Mouse (Mus musculus) forebrain, embryonic 11.5 days (tissue): Measurements from ENCODE around the gene Vcam1. TPM values are rescaled to one million over a fixed set of nuclear protein-coding genes. Genes with fewer than 3 reads are reported as not detected.

Experiments used
- ATAC-seq: fragments of 200-750 bp; cut with Nextera tagmentation; replicated peaks from 2 replicates; pipeline ENCODE4 v1.8.0; 2017; ENCODE audit warnings: moderate TSS enrichment; ENCODE audit not compliant: low FRiP score
- DNase-seq: peaks from one replicate; pipeline ENCODE4 v3.0.0-alpha.2; 2017; ENCODE audit warnings: low spot score
- H3K27ac ChIP-seq: fragments of 300-500 bp; sonication (generic); 2 replicates; pipeline ENCODE4 v1.5.1; 2014; ENCODE audit warnings: low read depth, low read length
- H3K27me3 ChIP-seq: fragments of 300-500 bp; sonication (generic); 2 replicates; pipeline ENCODE4 v1.6.1; 2014; ENCODE audit warnings: mild to moderate bottlenecking, low read length, mixed read lengths; ENCODE audit not compliant: control insufficient read depth, insufficient read depth
- H3K36me3 ChIP-seq: fragments of 300-500 bp; sonication (generic); 2 replicates; pipeline ENCODE4 v1.6.1; 2014; ENCODE audit warnings: mild to moderate bottlenecking, low read length, moderate library complexity, mixed read lengths; ENCODE audit not compliant: control insufficient read depth, insufficient read depth
- H3K4me1 ChIP-seq: fragments of 300-500 bp; sonication (generic); replicated peaks from 2 replicates; pipeline ENCODE4 v1.6.1; 2014; ENCODE audit warnings: low read length, mixed read lengths; ENCODE audit not compliant: control insufficient read depth, insufficient read depth
- H3K4me2 ChIP-seq: fragments of 300-500 bp; sonication (generic); 2 replicates; pipeline ENCODE4 v1.6.1; 2014; ENCODE audit warnings: low read depth, mild to moderate bottlenecking, low read length, moderate library complexity, mixed read lengths; ENCODE audit not compliant: severe bottlenecking
- H3K4me3 ChIP-seq: fragments of 300-500 bp; sonication (generic); 2 replicates; pipeline ENCODE4 v1.5.1; 2014; ENCODE audit warnings: low read depth, low read length
- H3K9ac ChIP-seq: fragments of 300-500 bp; sonication (generic); 2 replicates; pipeline ENCODE4 v1.6.1; 2014; ENCODE audit warnings: low read length
- H3K9me3 ChIP-seq: fragments of 300-500 bp; sonication (generic); 2 replicates; pipeline ENCODE4 v1.6.1; 2016; ENCODE audit warnings: low read length, mixed read lengths; ENCODE audit not compliant: control insufficient read depth
- WGBS: fragments of 180-500 bp; shearing (Covaris S2); extraction: QIAGEN DNeasy Blood & Tissue Kit; methylation state at CpG from one replicate; pipeline ENCODE4 v1.1.7; 2014; 5-methylcytosine and 5-hydroxymethylcytosine counted together
- polyA plus RNA-seq: library from polyadenylated mRNA; unstranded; fragments of >200 nt; fragmentation: Nextera tagmentation; extraction: Ambion mirVana; gene quantifications from 2 replicates; pipeline ENCODE4 v1.2.1, GENCODE M21; 2014

The Vcam1 gene
- polyA plus RNA-seq, result 36.5 and 39.5 TPM in 2 replicates

DNA sequence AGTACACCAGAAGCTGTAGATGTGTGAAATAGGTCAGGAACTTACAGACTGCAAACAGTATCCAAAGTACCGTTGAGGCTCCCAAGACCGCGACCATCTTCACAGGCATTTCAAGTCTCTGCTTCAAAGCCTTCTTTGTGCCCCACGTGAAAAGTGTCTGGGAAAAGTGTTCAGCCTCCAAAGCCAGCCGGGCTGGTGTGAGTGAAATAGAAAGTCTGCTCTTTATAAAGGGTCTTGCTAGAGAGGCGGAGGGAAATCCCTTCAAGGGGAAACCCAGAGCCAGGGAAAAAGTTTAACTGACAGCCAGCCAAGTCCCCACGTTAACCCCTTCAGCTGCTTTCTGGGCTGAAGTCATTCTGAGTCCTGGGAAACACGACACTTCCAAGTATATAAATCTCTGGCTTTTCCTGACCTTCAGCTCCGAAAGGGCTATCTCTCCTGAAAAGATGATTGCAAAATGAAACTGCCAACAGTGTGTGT is at the start of gene Vcam1:
Gene Vcam1 (minus strand): TSS at position 430 of the 480 bp plus-strand sequence.
- H3K27me3 ChIP-seq, result no peaks in the 10 kb centered on the region; the same call in 1 of the 2 replicates
- peak within 1 kb of the TSS; percentile 23 for H3K4me3 ChIP-seq
- H3K9me3 ChIP-seq, result no peaks in the 10 kb centered on the region
- H3K4me2 ChIP-seq, result peak within 1 kb of the TSS; percentile 49
- peak within 1 kb of the TSS; percentile 37; the same call in 1 of the 2 replicates for H3K9ac ChIP-seq
- WGBS, result under 1% methylated on average over 9 of the region's 9 CpGs
- H3K36me3 ChIP-seq, result no peaks in the 10 kb centered on the region
- peak; percentile 72 for DNase-seq
- H3K27ac ChIP-seq, result peak within 1 kb of the TSS; percentile 74
- ATAC-seq, result peak; percentile 86
- H3K4me1 ChIP-seq, result peaks cover 10% of the 10 kb centered on the region

DNA sequence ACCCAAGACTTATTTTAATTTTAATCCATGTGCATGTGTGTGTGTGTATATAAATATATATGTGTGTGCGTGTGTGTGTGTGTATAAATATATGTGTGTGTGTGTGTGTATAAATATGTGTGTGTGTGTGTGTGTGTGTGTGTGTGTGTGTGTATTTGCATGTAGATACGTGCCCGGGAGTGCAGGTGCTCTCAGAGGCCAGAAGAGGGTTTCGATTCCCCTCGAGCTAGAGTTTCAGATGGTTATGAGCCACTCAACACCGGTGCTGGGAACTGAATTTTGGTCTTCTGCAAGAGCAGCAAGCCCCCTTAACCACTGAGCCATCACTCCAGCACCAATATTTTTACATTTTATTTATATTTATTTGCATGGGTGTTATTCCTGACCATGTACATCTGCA is 45.6 kb upstream of the Vcam1 start:
- no peak for ATAC-seq
- Histone ChIP-seq H3K4me3 (no peak overlapping the region), H3K36me3 (no peaks in the 10 kb centered on the region)

DNA sequence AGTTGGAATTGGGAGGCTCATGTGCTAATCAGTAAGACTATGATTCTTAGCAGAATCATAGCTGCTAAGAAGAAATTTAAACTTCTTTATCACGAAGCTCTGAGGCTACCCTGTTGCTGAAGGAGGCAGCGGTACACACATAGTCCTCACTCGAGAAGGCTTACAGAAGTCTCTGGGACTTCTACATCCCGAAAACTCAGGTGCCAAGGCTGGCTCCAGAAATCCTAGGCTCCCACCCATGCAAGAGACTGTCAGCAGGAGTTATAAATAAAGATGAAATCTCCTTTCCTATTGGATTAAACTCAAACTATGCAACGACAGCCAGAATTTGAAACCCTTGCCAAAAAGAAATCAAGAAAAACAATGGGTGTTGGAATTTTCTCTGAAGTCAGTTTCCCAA is 42.0 kb upstream of the Vcam1 start:
- Histone ChIP-seq H3K9ac (no peak overlapping the region), H3K4me2 (no peak overlapping the region), H3K27ac (no peak overlapping the region), H3K4me3 (no peak overlapping the region), H3K9me3 (no peaks in the 10 kb centered on the region), H3K4me1 (no peaks in the 10 kb centered on the region), H3K36me3 (no peaks in the 10 kb centered on the region), H3K27me3 (no peaks in the 10 kb centered on the region)
- DNase-seq (no peak), ATAC-seq (no peak)
- WGBS, result 89% methylated on average over 5 of the region's 5 CpGs

More for the DNA sequence above, 45.6 kb upstream of the Vcam1 start:
- H3K4me2 ChIP-seq, result no peak overlapping the region
- H3K27me3 ChIP-seq, result no peaks in the 10 kb centered on the region
- DNase-seq, result no peak
- H3K9me3 ChIP-seq, result no peaks in the 10 kb centered on the region
- WGBS, result 93% methylated on average over 6 of the region's 6 CpGs
- H3K27ac ChIP-seq, result no peak overlapping the region
- H3K9ac ChIP-seq, result no peak overlapping the region
- no peaks in the 10 kb centered on the region for H3K4me1 ChIP-seq

DNA sequence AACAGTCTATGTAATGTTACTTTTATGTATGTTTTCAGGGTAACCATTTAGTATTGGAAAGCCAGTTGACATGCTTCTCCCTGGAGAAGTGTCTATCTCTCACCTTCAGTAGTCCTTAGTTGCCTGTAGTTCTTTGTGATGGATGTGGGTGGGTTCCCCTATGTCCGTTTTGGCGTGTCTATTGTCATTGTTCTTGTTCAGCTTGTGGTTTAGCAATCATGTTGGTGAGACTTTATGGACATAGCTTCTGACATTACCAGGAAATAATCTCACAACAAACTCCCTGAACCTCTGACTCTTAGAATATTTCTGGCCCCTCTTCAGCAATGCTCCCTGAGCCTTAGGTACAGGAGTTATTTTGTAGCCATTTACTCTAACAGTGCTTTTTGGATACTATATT is 38.6 kb upstream of the Vcam1 start:
- 96% methylated on average over 2 of the region's 2 CpGs for WGBS
- Histone ChIP-seq H3K4me2 (no peak overlapping the region), H3K36me3 (no peaks in the 10 kb centered on the region), H3K27ac (no peak overlapping the region), H3K9ac (no peak overlapping the region), H3K4me1 (no peaks in the 10 kb centered on the region), H3K27me3 (no peaks in the 10 kb centered on the region), H3K9me3 (no peaks in the 10 kb centered on the region), H3K4me3 (no peak overlapping the region)
- no peak for DNase-seq
- no peak for ATAC-seq

DNA sequence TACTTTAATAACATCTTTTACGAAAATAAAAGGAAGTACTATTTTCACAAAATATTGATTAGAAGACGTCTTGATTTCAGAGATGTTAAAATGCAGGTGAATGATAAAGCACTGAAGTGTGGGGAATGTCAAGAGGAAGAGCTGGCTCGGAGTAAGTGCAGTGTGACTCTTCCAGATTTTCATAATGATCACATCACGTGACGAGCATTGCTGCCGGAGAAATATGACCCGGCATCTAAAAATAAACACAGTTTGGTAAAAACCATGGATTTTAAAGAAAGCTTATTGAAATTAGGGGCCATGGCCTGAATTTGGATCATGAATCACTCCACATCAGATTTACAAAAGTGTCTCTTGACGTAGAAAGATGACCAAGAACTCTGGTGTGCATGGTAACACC is 36.8 kb upstream of the Vcam1 start:
- H3K9me3 ChIP-seq, result no peaks in the 10 kb centered on the region
- ATAC-seq, result no peak
- no peaks in the 10 kb centered on the region for H3K27me3 ChIP-seq
- DNase-seq, result no peak
- no peaks in the 10 kb centered on the region for H3K4me1 ChIP-seq
- no peak overlapping the region for H3K4me2 ChIP-seq
- H3K9ac ChIP-seq, result no peak overlapping the region
- no peak overlapping the region for H3K27ac ChIP-seq
- H3K36me3 ChIP-seq, result no peaks in the 10 kb centered on the region
- WGBS, result 91% methylated on average over 8 of the region's 8 CpGs
- H3K4me3 ChIP-seq, result no peak overlapping the region

DNA sequence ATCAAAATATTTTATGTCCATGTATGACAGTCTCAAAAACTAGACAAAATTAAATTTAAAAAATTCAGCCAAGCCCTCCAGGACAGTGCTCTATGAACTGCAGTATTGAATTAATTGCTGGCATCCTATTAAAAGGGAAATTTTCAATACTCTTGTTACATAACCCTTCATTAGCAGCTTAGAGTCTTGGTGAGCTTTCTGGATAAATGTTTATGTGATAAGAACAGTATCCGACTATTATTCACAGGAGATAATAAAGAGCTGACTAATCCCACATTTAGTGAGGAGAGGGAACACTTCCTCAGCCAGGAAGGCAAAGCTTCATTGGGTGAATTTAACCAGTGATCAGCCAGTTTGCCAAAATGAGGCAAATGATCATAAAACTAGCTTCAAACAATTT is 35.5 kb upstream of the Vcam1 start:
- Histone ChIP-seq H3K9me3 (no peaks in the 10 kb centered on the region), H3K4me3 (no peak overlapping the region), H3K27me3 (no peaks in the 10 kb centered on the region), H3K27ac (no peak overlapping the region), H3K4me2 (no peak overlapping the region), H3K9ac (no peak overlapping the region), H3K4me1 (no peaks in the 10 kb centered on the region), H3K36me3 (no peaks in the 10 kb centered on the region)
- ATAC-seq (no peak), DNase-seq (no peak)
- 63% methylated on average over 1 of the region's 1 CpGs for WGBS

DNA sequence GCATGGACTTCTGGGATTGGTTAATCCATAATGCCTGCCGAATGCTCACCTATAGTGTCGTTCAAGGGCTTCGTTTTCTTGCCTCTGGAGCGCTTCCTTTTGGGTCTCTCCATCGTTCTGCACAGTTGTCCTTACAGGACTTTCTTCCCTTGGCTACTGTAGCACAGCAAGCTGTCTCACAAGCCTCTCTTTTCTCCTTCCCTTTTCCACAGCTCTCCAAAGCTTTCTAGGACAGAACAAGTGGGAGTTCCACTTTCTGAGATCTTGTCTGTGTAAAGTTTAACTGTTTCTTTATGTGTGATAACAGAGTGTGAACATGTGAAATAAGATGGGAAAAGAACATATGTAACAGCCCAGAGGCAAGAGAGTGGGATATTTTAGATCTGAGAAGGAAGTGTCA is 34.0 kb upstream of the Vcam1 start:
- WGBS, result 82% methylated on average over 5 of the region's 5 CpGs
- no peak overlapping the region for H3K27ac ChIP-seq

DNA sequence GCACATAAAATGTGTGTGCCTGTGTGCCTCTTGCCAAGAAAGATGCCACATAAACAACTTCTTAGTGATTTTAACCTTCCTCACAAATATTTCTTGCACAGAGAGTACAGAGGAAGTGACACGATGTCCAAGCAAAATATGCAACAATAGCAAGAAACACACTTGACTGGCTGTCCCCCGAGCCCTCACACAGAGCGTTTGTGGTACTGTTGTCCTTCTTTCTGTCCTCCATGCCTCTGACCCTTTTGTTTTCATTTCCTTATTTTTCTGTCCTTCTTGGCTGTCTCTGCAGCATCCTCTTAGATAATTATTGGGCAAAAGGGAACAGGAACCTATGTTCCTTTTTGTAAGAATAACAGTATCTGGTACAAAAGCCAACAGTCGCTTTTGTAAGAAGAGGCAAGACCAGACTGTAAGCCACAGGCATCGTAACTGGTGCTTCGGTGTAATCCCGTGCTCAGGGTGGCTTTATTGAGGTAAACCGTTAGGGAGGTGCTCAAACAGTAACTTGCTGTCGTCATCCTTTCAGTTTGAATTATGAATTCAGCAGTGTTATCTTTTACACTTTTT is 32.7 kb upstream of the Vcam1 start:
- 84% methylated on average over 9 of the region's 9 CpGs for WGBS
- no peaks in the 10 kb centered on the region for H3K9me3 ChIP-seq
- H3K9ac ChIP-seq, result no peak overlapping the region
- DNase-seq (no peak), ATAC-seq (no peak)
- H3K36me3 ChIP-seq, result no peaks in the 10 kb centered on the region
- no peak overlapping the region for H3K4me3 ChIP-seq
- H3K4me2 ChIP-seq, result no peak overlapping the region
- H3K27me3 ChIP-seq, result no peaks in the 10 kb centered on the region
- H3K4me1 ChIP-seq, result no peaks in the 10 kb centered on the region
- H3K27ac ChIP-seq, result no peak overlapping the region

More for the DNA sequence above, 34.0 kb upstream of the Vcam1 start:
- H3K9ac ChIP-seq, result no peak overlapping the region
- DNase-seq (no peak), ATAC-seq (no peak)
- no peak overlapping the region for H3K4me3 ChIP-seq
- H3K27me3 ChIP-seq, result no peaks in the 10 kb centered on the region
- H3K4me1 ChIP-seq, result no peaks in the 10 kb centered on the region
- no peaks in the 10 kb centered on the region for H3K36me3 ChIP-seq
- no peaks in the 10 kb centered on the region for H3K9me3 ChIP-seq
- H3K4me2 ChIP-seq, result no peak overlapping the region

DNA sequence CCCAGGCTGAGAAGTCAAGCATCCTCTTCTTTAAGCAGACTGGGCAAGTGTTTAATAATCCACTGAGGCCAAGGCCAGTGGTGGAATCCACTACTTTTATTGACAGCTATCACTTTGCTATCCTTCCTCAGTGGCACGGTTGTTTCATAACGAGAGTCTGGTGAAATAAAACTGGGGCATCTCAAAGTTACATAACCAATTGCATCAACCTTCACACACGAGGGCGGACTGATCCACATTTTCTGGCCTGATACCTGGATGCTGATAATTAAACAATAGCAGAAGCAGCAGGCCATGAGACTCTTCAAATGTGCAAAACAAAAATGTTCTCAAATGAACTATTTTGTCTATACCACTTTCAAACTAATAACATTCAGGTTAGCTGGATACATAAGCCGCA is 29.9 kb upstream of the Vcam1 start:
- ATAC-seq, result no peak

More for the DNA sequence above, 29.9 kb upstream of the Vcam1 start:
- H3K27me3 ChIP-seq, result no peaks in the 10 kb centered on the region
- DNase-seq, result no peak
- no peak overlapping the region for H3K4me3 ChIP-seq
- no peaks in the 10 kb centered on the region for H3K9me3 ChIP-seq
- H3K4me2 ChIP-seq, result no peak overlapping the region
- H3K27ac ChIP-seq, result no peak overlapping the region
- no peaks in the 10 kb centered on the region for H3K36me3 ChIP-seq
- H3K9ac ChIP-seq, result no peak overlapping the region
- 95% methylated on average over 5 of the region's 5 CpGs for WGBS
- no peaks in the 10 kb centered on the region for H3K4me1 ChIP-seq
